Mouse (Mus musculus): ENCODE data around the gene Greb1. TPM values are rescaled to one million over a fixed set of nuclear protein-coding genes. Genes with fewer than 3 reads are reported as not detected.

The Greb1 gene
- not detected in 4 replicates for total RNA-seq (2023)

DNA sequence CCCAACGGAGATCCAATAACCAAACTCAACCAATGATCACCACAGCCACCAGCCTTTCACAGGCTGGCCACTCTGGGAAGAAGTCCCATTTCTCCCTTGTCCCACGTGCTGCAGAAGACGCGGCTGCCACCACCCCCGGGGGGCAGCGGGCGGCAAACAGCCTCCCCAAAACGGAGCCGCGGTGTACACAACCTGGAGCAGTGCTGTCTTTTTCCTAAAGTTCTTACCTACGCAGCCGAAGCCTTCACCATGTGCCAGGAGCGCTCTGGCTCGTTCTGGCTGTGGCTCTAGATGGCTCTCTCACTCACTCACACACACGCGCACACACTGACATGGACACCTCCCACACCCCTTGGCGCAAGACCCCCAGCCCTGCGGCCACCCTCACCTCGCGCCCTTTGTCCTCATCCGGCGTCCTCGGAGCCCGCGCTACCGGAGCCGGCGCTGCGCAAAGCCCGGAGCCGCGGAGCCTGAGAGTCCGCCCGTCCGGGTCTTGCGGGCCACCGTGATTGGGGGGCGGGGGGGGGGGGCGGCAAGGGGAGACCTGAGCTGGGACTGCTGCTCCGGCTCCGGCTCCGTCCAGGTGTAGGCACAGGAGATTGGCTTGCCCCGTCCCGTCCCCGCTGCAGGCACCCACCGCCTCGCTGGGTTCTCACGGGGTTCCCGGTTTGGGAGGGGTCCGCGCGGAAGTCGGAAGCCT, at the start of gene Greb1:
Gene Greb1 (minus strand): TSS at position 628 of the 700 bp plus-strand sequence.

DNA sequence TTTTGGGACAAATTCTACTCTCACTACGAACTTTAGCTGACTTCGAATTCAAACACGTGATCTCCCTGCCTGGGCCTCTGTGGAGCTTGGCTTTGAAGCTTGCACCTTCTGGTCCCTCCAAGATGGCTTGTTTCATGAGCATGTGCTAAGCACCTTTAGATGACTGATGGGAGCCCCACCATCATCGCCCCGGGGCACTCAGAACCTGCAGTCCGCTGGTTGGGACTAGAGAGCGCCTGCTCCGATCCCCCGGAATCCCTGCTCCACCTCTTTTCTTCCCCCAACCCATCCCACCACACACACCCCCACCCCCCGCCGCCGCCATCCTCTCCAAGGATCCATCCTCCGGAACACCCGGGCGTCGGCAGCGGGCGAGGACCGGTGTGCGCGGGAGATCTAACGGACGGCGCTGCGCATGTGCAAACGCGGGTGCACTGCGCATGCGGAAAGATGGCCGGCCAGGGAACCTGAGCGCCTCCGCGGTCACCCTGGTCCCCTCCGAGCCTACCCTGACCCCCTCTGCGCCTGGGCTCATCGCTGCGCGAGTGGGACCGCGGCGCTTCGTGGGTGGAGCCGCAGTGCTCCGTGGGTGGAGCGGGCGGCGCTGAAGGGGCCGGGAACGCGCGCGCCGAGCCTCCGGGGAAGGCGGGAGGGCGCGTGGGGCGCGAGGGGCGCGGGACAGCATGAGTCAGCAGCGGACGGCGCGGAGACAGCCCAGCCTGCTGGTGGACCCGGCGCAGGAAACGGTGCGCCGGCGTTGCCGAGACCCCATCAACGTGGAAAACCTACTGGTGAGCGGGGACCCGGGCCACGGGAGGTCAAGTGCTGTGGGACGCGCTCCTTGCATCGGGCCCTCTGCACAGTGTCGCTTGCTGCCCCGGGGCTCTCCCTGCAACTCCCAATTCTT, 10.1 kb upstream of the Greb1 start, which contains the start of gene E2f6:
Gene E2f6 (plus strand): TSS at position 439 of the 907 bp plus-strand sequence.

DNA sequence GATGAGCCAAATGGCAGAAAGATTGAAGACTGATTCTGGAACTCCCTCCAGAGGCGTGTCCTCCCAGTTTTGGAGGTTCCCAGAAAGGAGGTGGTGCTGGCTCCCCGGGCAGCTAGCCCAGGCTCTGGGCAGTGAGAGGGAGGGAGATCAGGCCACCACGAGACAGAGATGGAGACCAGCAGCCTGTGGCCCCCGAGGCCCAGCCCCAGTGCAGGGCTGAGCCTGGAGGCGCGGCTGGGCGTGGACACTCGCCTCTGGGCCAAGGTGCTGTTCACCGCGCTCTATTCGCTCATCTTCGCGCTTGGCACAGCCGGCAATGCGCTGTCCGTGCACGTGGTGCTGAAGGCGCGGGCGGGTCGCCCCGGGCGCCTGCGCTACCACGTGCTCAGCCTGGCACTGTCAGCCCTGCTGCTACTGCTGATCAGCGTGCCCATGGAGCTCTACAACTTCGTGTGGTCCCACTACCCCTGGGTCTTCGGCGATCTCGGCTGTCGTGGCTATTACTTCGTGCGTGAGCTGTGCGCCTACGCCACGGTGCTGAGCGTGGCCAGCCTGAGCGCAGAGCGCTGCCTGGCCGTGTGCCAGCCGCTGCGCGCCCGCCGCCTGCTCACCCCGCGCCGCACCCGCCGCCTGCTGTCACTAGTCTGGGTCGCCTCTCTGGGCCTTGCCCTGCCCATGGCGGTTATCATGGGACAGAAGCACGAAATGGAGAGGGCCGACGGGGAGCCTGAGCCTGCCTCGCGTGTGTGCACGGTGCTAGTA, 147.2 kb downstream of the Greb1 start, which contains the start of gene Ntsr2:
Gene Ntsr2 (plus strand): TSS at position 51 of the 762 bp plus-strand sequence.

Other genes with a start within 250 kb of the Greb1 start
- gene Lpin1, start 189.9 kb downstream of the Greb1 start, total RNA-seq (2023), result 13.4 to 17.8 TPM (median 17.1 TPM) in 4 replicates
- not detected in 4 replicates for gene Ntsr2, start 147.5 kb downstream of the Greb1 start, total RNA-seq (2023)
- 6.8 to 8.6 TPM (median 7.9 TPM) in 4 replicates for gene E2f6, start 10.1 kb upstream of the Greb1 start, total RNA-seq (2023)
- gene Rock2, start 94.0 kb upstream of the Greb1 start, total RNA-seq (2023), result 75.2 to 85.1 TPM (median 81.0 TPM) in 4 replicates
- gene Pqlc3, start 199.5 kb upstream of the Greb1 start, total RNA-seq (2023), result 13.2 to 16.5 TPM (median 13.5 TPM) in 4 replicates
- gene 2410004P03Rik, start 210.8 kb upstream of the Greb1 start, total RNA-seq (2023), result 0.15 to 1.2 TPM (median 0.64 TPM) in 4 replicates